Mouse (Mus musculus): Measurements from ENCODE around the gene Sim2.

The Sim2 gene

DNA sequence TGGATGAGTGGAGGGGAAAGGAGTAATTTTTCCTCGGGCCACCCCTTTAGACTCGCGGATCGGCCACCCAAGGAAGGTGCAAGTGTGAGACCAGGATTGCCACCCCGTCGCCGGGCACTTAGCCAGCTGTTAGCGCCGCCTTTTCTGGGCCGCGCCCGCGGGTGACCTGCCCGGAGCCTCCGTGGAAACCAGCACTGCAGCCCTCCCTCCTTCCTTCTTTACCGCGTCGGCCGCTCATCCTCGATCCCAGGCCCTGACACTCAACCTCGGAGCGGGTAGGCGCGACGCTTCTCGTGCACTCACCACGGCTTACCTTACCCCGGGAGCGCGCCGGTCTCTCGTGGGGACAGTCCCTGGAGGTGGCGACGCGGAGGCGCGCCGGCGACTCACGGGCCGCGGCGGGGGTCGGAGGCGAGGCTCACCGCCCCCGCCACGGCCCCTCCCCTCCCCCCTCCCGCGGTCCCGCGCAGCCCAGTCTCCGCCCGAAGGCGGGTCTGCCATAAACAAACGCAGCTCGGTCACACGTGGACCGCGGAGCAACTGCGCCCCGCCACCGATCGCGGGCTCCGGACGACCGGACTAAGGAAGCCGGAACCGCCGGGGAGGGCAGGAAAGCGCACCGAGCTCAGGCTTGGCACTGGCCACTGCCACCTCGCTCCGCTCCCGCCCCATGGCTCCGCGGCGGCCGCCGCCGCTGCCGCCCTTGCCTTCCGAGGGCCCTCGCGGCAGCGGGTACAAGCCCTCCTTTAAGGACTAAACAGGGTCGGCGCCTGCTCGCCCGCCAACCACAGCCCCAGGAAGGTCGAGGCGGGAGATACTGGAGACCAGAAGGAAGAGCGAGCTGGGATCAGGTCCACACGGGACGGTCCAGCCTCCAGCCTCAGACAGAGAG lies at the start of gene Sim2:
Gene Sim2 (plus strand): TSS at position 221 of the 892 bp plus-strand sequence.
- DNase-seq, result peak; percentile 40

GRCm38 (mm10) chr16:94037280-94037679 lies 47.5 kb upstream of the Sim2 start:
- no peak for DNase-seq

DNA sequence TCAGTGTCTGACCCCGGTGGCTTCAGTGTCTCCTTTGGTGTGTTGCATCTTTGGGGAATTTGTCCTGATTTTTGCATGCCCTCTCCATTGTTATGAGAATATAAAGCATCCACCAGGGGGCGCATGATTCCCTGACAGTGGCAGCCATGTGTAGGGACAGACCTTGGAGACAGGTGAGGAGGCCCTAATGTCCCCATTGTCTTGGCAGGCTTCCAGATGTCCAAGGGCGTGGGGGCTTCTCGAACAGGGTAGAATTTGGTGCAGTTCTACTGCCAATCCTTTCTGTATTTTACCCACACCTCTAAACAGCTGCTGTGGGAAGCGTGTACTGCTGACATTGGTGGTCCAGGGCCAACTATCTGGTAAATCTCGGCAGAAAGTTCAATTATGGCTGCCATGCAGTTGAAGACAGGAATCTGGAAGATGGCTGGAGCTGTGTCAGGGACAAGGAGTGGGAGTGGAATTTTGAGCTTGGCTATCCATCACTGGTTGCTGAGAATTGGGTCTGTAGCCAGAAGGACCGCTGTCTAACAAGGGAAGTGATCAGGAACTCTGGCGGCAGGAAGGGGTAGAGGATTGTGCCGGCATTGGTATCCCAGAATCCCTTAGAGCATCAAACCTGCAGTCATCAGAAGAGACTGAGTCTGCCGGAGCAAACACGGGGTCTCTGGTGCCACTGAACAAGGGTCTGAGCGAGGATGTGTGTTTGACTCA lies 46.3 kb upstream of the Sim2 start:
- peak; percentile 71 for DNase-seq

DNA sequence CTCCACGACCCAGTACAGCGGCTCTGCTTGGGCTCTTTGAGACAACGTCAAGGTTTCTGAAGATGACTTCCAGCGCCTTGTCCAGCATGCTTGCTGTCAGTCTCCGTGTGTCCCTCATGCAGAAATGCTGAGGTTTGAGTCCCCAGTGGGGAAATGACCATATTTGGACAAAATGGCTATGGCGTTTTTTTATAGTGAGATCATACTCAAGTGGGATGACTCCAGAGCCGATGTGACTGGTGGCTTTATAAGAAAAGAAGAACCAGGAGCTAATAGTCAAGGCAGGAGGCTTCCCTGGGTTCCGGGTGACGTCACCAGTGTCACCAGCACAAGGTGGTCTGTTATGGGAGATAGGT lies 45.8 kb upstream of the Sim2 start:
- DNase-seq, result no peak

DNA sequence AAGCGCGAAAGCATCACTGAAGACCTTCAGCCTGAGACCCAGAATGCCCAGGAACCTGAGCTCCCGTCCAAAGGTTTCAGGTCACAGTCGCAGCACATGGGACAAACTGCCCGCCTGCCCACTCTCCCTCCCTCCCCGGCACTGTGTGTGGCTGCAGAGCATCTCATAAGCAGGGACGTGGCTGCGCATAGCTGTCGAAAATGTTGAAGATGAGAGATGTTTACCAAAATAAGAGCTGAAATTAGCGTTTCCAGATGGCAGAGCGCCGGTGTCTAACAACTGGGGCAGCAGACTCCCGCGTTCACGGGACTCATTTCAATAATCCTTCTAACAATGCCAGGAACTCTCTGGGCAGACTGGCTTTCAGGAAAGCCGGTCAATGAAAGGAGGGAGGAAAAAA lies 44.2 kb upstream of the Sim2 start:
- no peak for DNase-seq

DNA sequence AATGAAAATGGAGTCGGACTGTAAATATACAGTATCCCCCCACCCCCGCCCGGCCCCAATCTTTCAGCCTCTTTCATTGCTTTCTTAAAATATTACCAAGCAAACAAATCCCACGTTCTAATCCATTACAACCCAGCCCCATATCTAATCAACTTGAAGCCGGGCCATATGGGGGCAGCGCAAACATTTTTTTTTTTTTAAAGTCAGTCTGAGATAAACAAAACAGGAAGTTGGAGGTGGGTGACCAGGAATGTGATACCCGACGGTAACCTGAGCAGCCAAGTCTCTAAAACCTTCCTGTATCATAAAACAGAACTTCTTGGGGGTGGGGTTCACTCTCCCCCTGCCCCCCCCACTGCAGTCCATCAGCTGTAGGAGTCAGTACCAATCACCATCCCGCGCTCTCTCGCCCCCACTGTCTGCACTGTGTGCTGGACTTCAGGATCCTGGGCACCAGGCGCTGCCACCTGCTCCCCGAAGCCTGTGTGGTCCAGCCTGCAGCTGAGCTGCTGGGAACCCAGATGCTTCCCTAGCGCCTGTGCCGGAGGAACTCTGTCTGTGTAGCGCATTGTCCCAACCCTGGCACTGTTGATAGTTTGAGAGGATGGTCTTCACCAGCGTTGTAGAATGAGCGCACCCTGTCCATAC lies 43.5 kb upstream of the Sim2 start:
- DNase-seq, result no peak

DNA sequence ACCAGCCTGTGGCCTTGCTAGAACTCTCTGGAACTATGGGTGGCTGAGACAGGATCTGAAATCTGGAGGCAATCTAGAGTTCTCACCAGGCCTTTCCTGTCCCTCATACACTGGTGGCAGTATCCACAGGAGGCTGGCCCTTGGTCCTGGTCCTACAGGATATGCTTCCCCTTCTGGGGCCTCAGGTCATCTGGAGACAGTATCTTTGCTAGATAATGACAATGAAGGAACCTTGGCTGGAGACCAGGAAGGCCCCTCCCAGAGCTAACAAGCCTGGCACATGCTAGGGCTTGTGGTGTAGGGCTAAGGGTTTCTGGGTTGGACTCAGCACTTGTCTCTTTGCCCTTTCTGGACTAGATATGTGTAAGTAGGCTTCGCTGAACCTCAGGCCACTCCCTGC lies 40.9 kb upstream of the Sim2 start:
- DNase-seq, result peak; percentile 24

DNA sequence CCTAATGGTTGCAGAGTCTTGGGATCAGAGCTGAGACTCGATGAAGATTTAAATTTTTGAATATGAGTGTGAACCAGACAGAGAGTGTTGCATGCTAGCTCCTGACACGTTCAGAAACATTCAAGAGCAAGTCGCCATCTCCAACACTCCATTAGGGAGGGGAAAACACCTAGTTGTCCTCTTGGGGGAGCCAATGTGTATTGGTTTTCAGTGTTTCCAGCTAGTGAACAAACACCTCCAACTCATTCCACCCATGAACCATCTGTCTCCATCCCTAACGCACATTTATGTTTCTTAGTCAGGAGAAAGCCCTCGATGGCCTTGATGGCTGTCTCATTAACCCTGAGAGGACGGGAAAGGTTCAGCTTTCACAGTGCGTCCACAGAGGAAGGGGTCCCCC lies 39.7 kb upstream of the Sim2 start:
- DNase-seq, result no peak

DNA sequence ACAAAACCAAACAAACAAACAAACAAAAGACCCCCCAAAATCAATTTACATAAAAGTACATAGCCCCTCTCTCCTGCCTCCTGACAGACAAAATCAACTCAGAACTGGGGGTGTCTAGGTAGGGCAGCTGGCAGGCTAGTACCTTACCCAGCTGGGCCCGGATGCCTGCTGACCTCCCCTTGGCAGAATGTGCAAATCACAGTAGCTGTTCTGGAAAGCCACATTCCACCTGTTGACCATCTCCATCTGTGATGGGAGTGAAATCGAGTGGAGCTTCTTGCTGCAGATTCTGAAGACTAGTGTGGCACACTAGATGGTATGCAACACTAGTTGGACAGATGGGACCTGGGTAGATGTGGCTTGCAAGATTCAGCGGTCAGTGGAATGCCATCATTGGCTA lies 34.4 kb upstream of the Sim2 start:
- no peak for DNase-seq

GRCm38 (mm10) chr16:94055176-94055575 lies 29.6 kb upstream of the Sim2 start:
- DNase-seq, result no peak

- no peak for DNase-seq
Observed at GRCm38 (mm10) chr16:94055576-94055975, 29.2 kb upstream of the Sim2 start.

- no peak for DNase-seq
Observed at GRCm38 (mm10) chr16:94059820-94060219, 24.9 kb upstream of the Sim2 start.

- no peak for DNase-seq
Observed at GRCm38 (mm10) chr16:94064211-94064610, 20.5 kb upstream of the Sim2 start.

GRCm38 (mm10) chr16:94065728-94066674 lies 18.7 kb upstream of the Sim2 start:
- DNase-seq, result no peak

DNA sequence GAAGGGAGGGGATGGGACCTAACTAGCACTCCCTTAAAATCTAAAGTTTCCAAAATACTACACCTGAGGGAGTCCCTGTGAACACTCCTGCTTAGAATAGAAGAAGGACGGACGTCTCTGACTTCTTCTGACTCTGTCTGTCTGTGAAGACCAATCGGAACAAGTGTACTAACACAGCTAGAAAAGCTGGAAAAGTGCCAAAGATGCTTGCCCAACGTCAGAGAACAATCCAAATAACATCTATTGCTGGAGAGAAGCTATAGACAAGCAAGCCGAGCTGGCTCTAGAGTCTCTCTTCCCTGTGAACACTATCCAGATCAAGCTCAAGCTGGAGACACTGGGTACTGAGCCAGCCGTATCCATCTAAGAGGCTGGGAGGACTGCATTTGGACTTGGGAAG lies 18.0 kb upstream of the Sim2 start:
- DNase-seq, result no peak

DNA sequence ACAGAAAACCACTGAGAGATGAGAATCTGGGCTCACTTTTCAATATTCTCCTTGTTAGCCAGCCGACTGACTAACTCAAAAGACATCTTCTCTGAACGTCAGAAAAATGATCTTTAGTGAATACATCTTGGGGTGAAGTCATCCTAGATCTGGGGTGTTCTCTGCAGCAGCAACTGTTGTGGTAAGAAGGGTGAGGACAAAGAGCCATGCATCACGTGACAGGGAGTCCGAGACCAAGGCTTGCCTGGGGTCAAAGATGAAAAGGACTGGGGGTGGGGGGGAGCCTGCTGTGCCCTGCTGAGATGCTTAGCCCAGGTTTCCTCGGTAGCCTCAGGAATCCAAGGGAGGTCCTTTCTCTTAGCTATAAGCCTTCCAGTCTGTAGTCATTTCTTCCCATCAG lies 17.5 kb upstream of the Sim2 start:
- no peak for DNase-seq

DNA sequence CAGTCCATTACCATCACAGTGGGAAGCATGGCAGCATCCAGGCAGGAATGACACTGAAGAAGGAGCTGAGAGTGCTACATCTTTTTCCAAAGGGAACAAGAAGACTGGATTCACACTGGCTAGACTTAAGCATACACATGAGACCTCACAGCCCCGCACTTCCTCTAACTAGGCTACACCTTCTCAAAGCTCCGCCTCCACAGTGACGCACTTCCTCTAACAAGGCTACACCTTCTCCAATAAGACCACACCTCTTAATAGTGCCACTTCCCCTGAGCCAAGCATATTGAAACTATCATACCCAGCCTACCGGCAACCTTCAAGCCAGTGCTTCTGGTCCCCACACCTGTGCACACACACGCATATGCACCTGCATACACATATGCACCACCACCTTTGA lies 15.7 kb upstream of the Sim2 start:
- DNase-seq, result no peak

DNA sequence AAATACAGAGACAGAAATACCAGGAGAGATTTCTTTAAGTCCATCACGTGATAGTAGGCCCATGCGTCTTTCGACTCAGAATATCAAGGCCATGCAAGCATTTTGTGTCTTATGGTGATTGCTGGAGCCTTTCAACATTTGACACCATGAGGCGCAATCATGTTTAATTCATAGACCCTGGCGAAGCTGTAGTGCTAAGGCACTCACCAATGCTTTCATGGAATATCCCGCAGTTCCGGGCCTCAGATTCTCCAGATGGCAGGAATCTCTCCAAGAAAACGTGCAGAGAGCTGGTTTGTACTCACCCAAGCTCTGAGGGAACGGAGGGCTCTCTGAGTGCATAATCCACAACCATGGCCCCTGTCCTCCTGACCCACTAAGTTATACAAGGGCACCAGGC lies 13.8 kb upstream of the Sim2 start:
- DNase-seq, result no peak

DNA sequence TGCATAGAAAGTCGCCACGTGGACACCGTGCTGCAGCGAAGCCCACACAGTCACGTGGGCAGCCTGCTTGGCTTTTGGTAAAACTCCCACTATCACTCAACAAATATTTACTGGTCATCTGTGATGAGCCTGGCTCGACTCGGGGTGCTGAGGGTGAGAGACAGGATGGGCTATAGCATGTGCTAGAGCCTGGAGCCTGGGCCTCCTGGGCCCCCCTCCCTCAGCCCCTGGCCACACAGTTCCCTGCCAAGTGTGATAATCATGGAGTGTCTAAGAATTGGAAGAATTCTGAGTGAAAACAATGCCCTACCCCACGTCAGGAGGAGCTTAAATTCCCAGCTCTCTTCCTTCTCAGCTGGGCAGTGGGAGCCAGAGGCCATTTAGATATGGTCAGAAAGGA lies 13.3 kb upstream of the Sim2 start:
- DNase-seq, result no peak

DNA sequence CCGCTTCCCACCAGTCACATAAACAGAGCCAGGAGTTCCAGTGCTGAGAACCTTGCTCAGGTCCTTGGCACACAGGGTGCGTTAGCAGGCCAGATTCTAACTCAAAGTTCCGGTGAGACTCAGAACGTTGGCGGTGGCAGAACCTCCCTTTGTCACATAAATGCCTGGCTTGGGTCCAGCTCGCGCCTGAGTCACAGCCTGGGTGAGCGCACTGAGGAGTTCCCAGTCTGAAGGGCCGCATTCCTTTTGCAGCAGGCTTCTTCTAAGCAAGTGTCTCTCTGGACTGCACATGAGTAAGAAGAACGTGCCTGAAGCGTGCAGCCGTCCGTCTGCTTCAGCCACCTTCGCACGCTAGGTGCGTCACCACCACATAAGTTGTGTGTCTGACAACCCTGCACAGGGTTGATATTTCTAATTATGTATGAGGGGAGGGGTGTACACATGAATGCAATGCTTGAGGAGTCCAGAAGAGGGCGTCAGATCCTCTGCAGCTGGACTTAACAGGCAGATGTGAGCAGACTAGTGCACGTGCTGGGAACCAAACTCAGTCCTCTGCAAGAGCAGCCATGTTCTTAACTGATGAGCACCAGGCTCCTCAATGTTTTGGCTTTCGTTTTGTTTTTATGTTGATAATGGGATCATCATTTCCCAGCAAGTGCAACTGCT lies 9.2 kb upstream of the Sim2 start:
- DNase-seq, result peak; percentile 69

GRCm38 (mm10) chr16:94078318-94079074 lies 6.2 kb upstream of the Sim2 start:
- DNase-seq, result no peak
